Mouse (Mus musculus) forebrain, embryonic 14.5 days (tissue): ENCODE measurements at regions not wholly inside any gene's neighbourhood (a gene's known extent, or its start where the extent isn't known, plus 50 kb on each side); places are given as distances from the start of the nearest gene placed in this dataset.
A peak's percentile ranks its signal among the peaks of the same experiment; 100 is the strongest.
"Not testable (repeated sequence)": the region's sequence is repeated elsewhere in the genome, so short reads cannot be mapped to it uniquely, and the experiment has no call there.

Experiments used
- ATAC-seq: fragments of 200-750 bp; cut with Nextera tagmentation; 2 replicates; pipeline ENCODE4 v1.8.0; 2017; ENCODE audit warnings: mild to moderate bottlenecking, moderate library complexity
- DNase-seq: peaks from one replicate; pipeline ENCODE4 v3.0.0-alpha.2; 2015; ENCODE audit warnings: low spot score
- H3K27ac ChIP-seq: fragments of 300-500 bp; sonication (generic); 2 replicates; pipeline ENCODE4 v1.5.1; 2014; ENCODE audit warnings: low read depth, mild to moderate bottlenecking, control low read depth, low read length, moderate library complexity
- H3K27me3 ChIP-seq: fragments of 300-500 bp; sonication (generic); replicated peaks from 2 replicates; pipeline ENCODE4 v1.6.1; 2014; ENCODE audit warnings: low read length, control low read depth, mixed read lengths; ENCODE audit not compliant: control insufficient read depth, insufficient read depth
- H3K36me3 ChIP-seq: fragments of 300-500 bp; sonication (generic); 2 replicates; pipeline ENCODE4 v1.6.1; 2014; ENCODE audit warnings: low read length, control low read depth; ENCODE audit not compliant: control insufficient read depth, insufficient read depth
- H3K4me1 ChIP-seq: fragments of 300-500 bp; sonication (generic); 2 replicates; pipeline ENCODE4 v1.6.1; 2014; ENCODE audit warnings: antibody characterized with exemption, low read length, control low read depth; ENCODE audit not compliant: control insufficient read depth, insufficient read depth
- H3K4me2 ChIP-seq: fragments of 300-500 bp; sonication (generic); 2 replicates; pipeline ENCODE4 v1.6.1; 2014; ENCODE audit warnings: mild to moderate bottlenecking, control low read depth, low read length
- H3K4me3 ChIP-seq: fragments of 300-500 bp; sonication (generic); 2 replicates; pipeline ENCODE4 v1.5.1; 2014; ENCODE audit warnings: low read depth, low read length, control low read depth
- H3K9ac ChIP-seq: fragments of 300-500 bp; sonication (generic); 2 replicates; pipeline ENCODE4 v1.6.1; 2014; ENCODE audit warnings: mild to moderate bottlenecking, low read length, control low read depth, moderate library complexity
- H3K9me3 ChIP-seq: fragments of 300-500 bp; sonication (generic); replicated peaks from 2 replicates; pipeline ENCODE4 v1.6.1; 2016; ENCODE audit warnings: low read length, control low read depth, mixed read lengths; ENCODE audit not compliant: control insufficient read depth
- WGBS: fragments of 180-500 bp; shearing (Covaris S2); extraction: QIAGEN DNeasy Blood & Tissue Kit; methylation state at CpG from one replicate; pipeline ENCODE4 v1.1.7; 2014; 5-methylcytosine and 5-hydroxymethylcytosine counted together

- ATAC-seq (no peak), DNase-seq (peak; percentile 41)
- 79% methylated on average over 10 of the region's 10 CpGs for WGBS
- H3K9me3 ChIP-seq, result no peaks in the 10 kb centered on the region
- no peaks in the 10 kb centered on the region for H3K4me1 ChIP-seq
- no peak overlapping the region for H3K4me3 ChIP-seq
- no peak overlapping the region for H3K4me2 ChIP-seq
- no peak overlapping the region for H3K27ac ChIP-seq
- H3K9ac ChIP-seq, result no peak overlapping the region
- no peaks in the 10 kb centered on the region for H3K27me3 ChIP-seq
- H3K36me3 ChIP-seq, result no peaks in the 10 kb centered on the region
These were observed 137.4 kb upstream of the Daam1 start for GRCm38 (mm10) chr12:71693346-71694038.

GRCm38 (mm10) chr12:71701753-71702152, 129.1 kb upstream of the Daam1 start:
- Histone ChIP-seq H3K27me3 (no peaks in the 10 kb centered on the region), H3K4me2 (no peak overlapping the region), H3K4me3 (no peak overlapping the region), H3K9ac (no peak overlapping the region), H3K27ac (no peak overlapping the region), H3K4me1 (no peaks in the 10 kb centered on the region), H3K36me3 (no peaks in the 10 kb centered on the region), H3K9me3 (peaks cover 2% of the 10 kb centered on the region; the same call in 1 of the 2 replicates)
- WGBS, result 81% methylated on average over 2 of the region's 2 CpGs
- no peak for ATAC-seq
- DNase-seq, result peak; percentile 20

GRCm38 (mm10) chr12:71702181-71702580, 128.7 kb upstream of the Daam1 start:
- no peaks in the 10 kb centered on the region for H3K36me3 ChIP-seq
- no peaks in the 10 kb centered on the region for H3K4me1 ChIP-seq
- H3K4me3 ChIP-seq, result no peak overlapping the region
- no peak overlapping the region for H3K4me2 ChIP-seq
- H3K27ac ChIP-seq, result no peak overlapping the region
- no peak overlapping the region for H3K9ac ChIP-seq
- no peak for DNase-seq
- peaks cover 2% of the 10 kb centered on the region; the same call in 1 of the 2 replicates for H3K9me3 ChIP-seq
- H3K27me3 ChIP-seq, result no peaks in the 10 kb centered on the region
- no peak for ATAC-seq
- WGBS, result 86% methylated on average over 11 of the region's 11 CpGs

- ATAC-seq (no peak), DNase-seq (no peak)
- Histone ChIP-seq H3K4me1 (no peaks in the 10 kb centered on the region), H3K27ac (no peak overlapping the region), H3K4me3 (no peak overlapping the region), H3K9ac (no peak overlapping the region), H3K9me3 (peaks cover 2% of the 10 kb centered on the region; the same call in 1 of the 2 replicates), H3K36me3 (no peaks in the 10 kb centered on the region), H3K27me3 (no peaks in the 10 kb centered on the region), H3K4me2 (no peak overlapping the region)
- WGBS, result 86% methylated on average over 13 of the region's 13 CpGs
These were observed 127.6 kb upstream of the Daam1 start for GRCm38 (mm10) chr12:71703146-71703902.

GRCm38 (mm10) chr12:71704431-71704830, 126.4 kb upstream of the Daam1 start:
- ATAC-seq, result 0 out of 2 replicates have a peak, but pooled peaks have one; percentile 40
- no peak for DNase-seq
- no peak overlapping the region for H3K4me2 ChIP-seq
- no peaks in the 10 kb centered on the region for H3K27me3 ChIP-seq
- H3K9ac ChIP-seq, result no peak overlapping the region
- H3K36me3 ChIP-seq, result no peaks in the 10 kb centered on the region
- H3K9me3 ChIP-seq, result no peaks in the 10 kb centered on the region; the same call in 1 of the 2 replicates
- 76% methylated on average over 6 of the region's 6 CpGs for WGBS
- no peak overlapping the region for H3K27ac ChIP-seq
- no peaks in the 10 kb centered on the region for H3K4me1 ChIP-seq
- H3K4me3 ChIP-seq, result no peak overlapping the region

GRCm38 (mm10) chr12:71707727-71708369, 123.0 kb upstream of the Daam1 start:
- Histone ChIP-seq H3K27ac (no peak overlapping the region), H3K4me3 (no peak overlapping the region), H3K4me2 (no peak overlapping the region), H3K4me1 (no peaks in the 10 kb centered on the region), H3K36me3 (no peaks in the 10 kb centered on the region), H3K27me3 (no peaks in the 10 kb centered on the region), H3K9ac (no peak overlapping the region), H3K9me3 (no peaks in the 10 kb centered on the region)
- DNase-seq (peak; percentile 82), ATAC-seq (peak; percentile 50; the same call in 1 of the 2 replicates)
- 24% methylated on average over 10 of the region's 10 CpGs for WGBS

- Histone ChIP-seq H3K9ac (no peak overlapping the region), H3K36me3 (no peaks in the 10 kb centered on the region), H3K4me3 (no peak overlapping the region), H3K27ac (no peak overlapping the region), H3K27me3 (no peaks in the 10 kb centered on the region), H3K4me2 (no peak overlapping the region), H3K9me3 (no peaks in the 10 kb centered on the region), H3K4me1 (no peaks in the 10 kb centered on the region)
- ATAC-seq (no peak), DNase-seq (no peak)
- 59% methylated on average over 7 of the region's 7 CpGs for WGBS
These were observed 116.3 kb upstream of the Daam1 start for GRCm38 (mm10) chr12:71714606-71715005.

GRCm38 (mm10) chr12:71718412-71718811, 112.5 kb upstream of the Daam1 start:
- not testable (repeated sequence) for ATAC-seq, DNase-seq, H3K4me1 ChIP-seq, H3K36me3 ChIP-seq, H3K27me3 ChIP-seq, H3K9me3 ChIP-seq, H3K4me2 ChIP-seq, H3K9ac ChIP-seq, H3K4me3 ChIP-seq, H3K27ac ChIP-seq
- WGBS, result 81% methylated on average over 12 of the region's 12 CpGs
